Mouse (Mus musculus) right cerebral cortex, postnatal 25 days (tissue): Measurements from ENCODE around the gene Selenbp2.
"Not testable (repeated sequence)": the region's sequence is repeated elsewhere in the genome, so short reads cannot be mapped to it uniquely, and the experiment has no call there.

ENCODE experiments used
- DNase-seq: peaks from one replicate; pipeline ENCODE4 v3.0.0; 2022

The Selenbp2 gene

GRCm38 (mm10) chr3:94693329-94693825 lies at the start of gene Selenbp2:
Gene Selenbp2, plus strand, starts transcription at chr3:94693556.
- no peak for DNase-seq

GRCm38 (mm10) chr3:94648755-94649590 lies 44.4 kb upstream of the Selenbp2 start:
- no peak for DNase-seq

GRCm38 (mm10) chr3:94650409-94650808 lies 42.9 kb upstream of the Selenbp2 start:
- no peak for DNase-seq

GRCm38 (mm10) chr3:94653967-94654366 lies 39.4 kb upstream of the Selenbp2 start:
- not testable (repeated sequence) for DNase-seq

GRCm38 (mm10) chr3:94657852-94658739 lies 35.3 kb upstream of the Selenbp2 start:
- DNase-seq, result not testable (repeated sequence)

- DNase-seq, result peak; percentile 40
Measured at GRCm38 (mm10) chr3:94658740-94659095, 34.6 kb upstream of the Selenbp2 start, which contains the start of gene Tuft1. Gene Tuft1, minus strand, starts transcription at chr3:94658872.

GRCm38 (mm10) chr3:94659142-94659748 lies 34.1 kb upstream of the Selenbp2 start:
- not testable (repeated sequence) for DNase-seq

GRCm38 (mm10) chr3:94660841-94661240 lies 32.5 kb upstream of the Selenbp2 start:
- DNase-seq, result not testable (repeated sequence)

- not testable (repeated sequence) for DNase-seq
Measured at GRCm38 (mm10) chr3:94665060-94665802, 28.1 kb upstream of the Selenbp2 start.

GRCm38 (mm10) chr3:94665896-94666295 lies 27.5 kb upstream of the Selenbp2 start:
- DNase-seq, result not testable (repeated sequence)

GRCm38 (mm10) chr3:94675101-94675500 lies 18.3 kb upstream of the Selenbp2 start:
- DNase-seq, result not testable (repeated sequence)

- DNase-seq, result no peak
Measured at GRCm38 (mm10) chr3:94679351-94679841, 14.0 kb upstream of the Selenbp2 start.

- not testable (repeated sequence) for DNase-seq
Measured at GRCm38 (mm10) chr3:94680032-94680431, 13.3 kb upstream of the Selenbp2 start.

GRCm38 (mm10) chr3:94680783-94681182 lies 12.6 kb upstream of the Selenbp2 start:
- no peak for DNase-seq

GRCm38 (mm10) chr3:94683646-94684045 lies 9.7 kb upstream of the Selenbp2 start:
- DNase-seq, result no peak

GRCm38 (mm10) chr3:94685989-94686772 lies 7.2 kb upstream of the Selenbp2 start:
- DNase-seq, result not testable (repeated sequence)

- not testable (repeated sequence) for DNase-seq
Measured at GRCm38 (mm10) chr3:94688698-94689097, 4.7 kb upstream of the Selenbp2 start.

GRCm38 (mm10) chr3:94689195-94689594 lies 4.2 kb upstream of the Selenbp2 start:
- DNase-seq, result not testable (repeated sequence)

- not testable (repeated sequence) for DNase-seq
Measured at GRCm38 (mm10) chr3:94690162-94690561, 3.2 kb upstream of the Selenbp2 start.

GRCm38 (mm10) chr3:94690616-94691247 lies 2.6 kb upstream of the Selenbp2 start:
- DNase-seq, result no peak
